Mouse (Mus musculus) adrenal gland, adult 8-10 months (tissue): ENCODE measurements around the gene Rhebl1. TPM values are rescaled to one million over a fixed set of nuclear protein-coding genes. Genes with fewer than 3 reads are reported as not detected.
"Not testable (repeated sequence)": the region's sequence is repeated elsewhere in the genome, so short reads cannot be mapped to it uniquely, and the experiment has no call there.

Source experiments
- DNase-seq: peaks from one replicate; pipeline ENCODE4 v3.0.0; 2022
- total RNA-seq, 4 experiments: library from RNA; stranded (reverse); gene quantifications; 2 replicates each; pipeline ENCODE4 v1.2.4; 2022

Rhebl1 gene
- 1 to 10 TPM; 2.8 to 7.2 (median 4.2) TPM for total RNA-seq

GRCm38 (mm10) chr15:98893940-98894745, at the start of gene Rhebl1:
Gene Rhebl1, minus strand, starts transcription at chr15:98894540.
- DNase-seq = no peak

- no peak for DNase-seq
Measured at GRCm38 (mm10) chr15:98943133-98943532, 48.8 kb upstream of the Rhebl1 start.

GRCm38 (mm10) chr15:98942081-98942480, 47.7 kb upstream of the Rhebl1 start:
- DNase-seq = no peak

GRCm38 (mm10) chr15:98941539-98941938, 47.2 kb upstream of the Rhebl1 start:
- DNase-seq = no peak

- peak; percentile 57 for DNase-seq
Measured at GRCm38 (mm10) chr15:98940816-98941215, 46.5 kb upstream of the Rhebl1 start.

GRCm38 (mm10) chr15:98934217-98934839, 40.0 kb upstream of the Rhebl1 start, which contains the start of gene Tuba1b:
Gene Tuba1b, minus strand, starts transcription at chr15:98934565.
- peak; percentile 87 for DNase-seq

GRCm38 (mm10) chr15:98933833-98934216, 39.5 kb upstream of the Rhebl1 start:
- DNase-seq = peak; percentile 93

- DNase-seq = not testable (repeated sequence)
Measured at GRCm38 (mm10) chr15:98933004-98933671, 38.8 kb upstream of the Rhebl1 start.

- no peak for DNase-seq
Measured at GRCm38 (mm10) chr15:98930998-98931397, 36.7 kb upstream of the Rhebl1 start.

- DNase-seq = no peak
Measured at GRCm38 (mm10) chr15:98930017-98930734, 35.8 kb upstream of the Rhebl1 start.

- DNase-seq = peak; percentile 67
Measured at GRCm38 (mm10) chr15:98928598-98929240, 34.4 kb upstream of the Rhebl1 start.

GRCm38 (mm10) chr15:98927566-98927965, 33.2 kb upstream of the Rhebl1 start:
- no peak for DNase-seq

- DNase-seq = no peak
Measured at GRCm38 (mm10) chr15:98924682-98925081, 30.3 kb upstream of the Rhebl1 start.

- DNase-seq = no peak
Measured at GRCm38 (mm10) chr15:98923031-98923537, 28.7 kb upstream of the Rhebl1 start.

- DNase-seq = no peak
Measured at GRCm38 (mm10) chr15:98922581-98922980, 28.2 kb upstream of the Rhebl1 start.

GRCm38 (mm10) chr15:98921510-98921909, 27.2 kb upstream of the Rhebl1 start:
- no peak for DNase-seq

GRCm38 (mm10) chr15:98918499-98918895, 24.2 kb upstream of the Rhebl1 start:
- not testable (repeated sequence) for DNase-seq

GRCm38 (mm10) chr15:98917538-98918498, 23.5 kb upstream of the Rhebl1 start, which contains the start of gene Lmbr1l:
Gene Lmbr1l, minus strand, starts transcription at chr15:98918231.
- peak; percentile 100 for DNase-seq

- DNase-seq = no peak
Measured at GRCm38 (mm10) chr15:98917091-98917490, 22.8 kb upstream of the Rhebl1 start.

- no peak for DNase-seq
Measured at GRCm38 (mm10) chr15:98916016-98916415, 21.7 kb upstream of the Rhebl1 start.
